Mouse (Mus musculus) forebrain, postnatal 0 days (tissue): ENCODE measurements at regions not wholly inside any gene's neighbourhood (a gene's known extent, or its start where the extent isn't known, plus 50 kb on each side); places are given as distances from the start of the nearest gene placed in this dataset.

ENCODE experiments used
- ATAC-seq: fragments of 200-750 bp; cut with Nextera tagmentation; 2 replicates; pipeline ENCODE4 v1.8.0; 2017; ENCODE audit warnings: mild to moderate bottlenecking, moderate library complexity
- DNase-seq: peaks from one replicate; pipeline ENCODE4 v3.0.0-alpha.2; 2015
- H3K27ac ChIP-seq: fragments of 300-500 bp; sonication (generic); 2 replicates; pipeline ENCODE4 v1.5.1; 2014; ENCODE audit warnings: low read depth, mild to moderate bottlenecking, antibody characterized with exemption, low read length, moderate library complexity, mixed read lengths
- H3K27me3 ChIP-seq: fragments of 300-500 bp; sonication (generic); 2 replicates; pipeline ENCODE4 v1.6.1; 2014; ENCODE audit warnings: mild to moderate bottlenecking, low read length, mixed read lengths; ENCODE audit not compliant: insufficient read depth
- H3K36me3 ChIP-seq: fragments of 300-500 bp; sonication (generic); 2 replicates; pipeline ENCODE4 v1.6.1; 2014; ENCODE audit warnings: mild to moderate bottlenecking, moderate library complexity; ENCODE audit not compliant: insufficient read depth
- H3K4me1 ChIP-seq: fragments of 300-500 bp; sonication (generic); 2 replicates; pipeline ENCODE4 v1.6.1; 2014; ENCODE audit warnings: antibody characterized with exemption; ENCODE audit not compliant: insufficient read depth
- H3K4me2 ChIP-seq: fragments of 300-500 bp; sonication (generic); 2 replicates; pipeline ENCODE4 v1.6.1; 2014; ENCODE audit warnings: low read depth, mild to moderate bottlenecking, moderate library complexity
- H3K4me3 ChIP-seq: fragments of 300-500 bp; sonication (generic); 2 replicates; pipeline ENCODE4 v1.5.1; 2014; ENCODE audit warnings: low read depth, low read length, mixed read lengths
- H3K9ac ChIP-seq: fragments of 300-500 bp; sonication (generic); 2 replicates; pipeline ENCODE4 v1.6.1; 2014; ENCODE audit warnings: mild to moderate bottlenecking
- H3K9me3 ChIP-seq: fragments of 300-500 bp; sonication (generic); 2 replicates; pipeline ENCODE4 v1.6.1; 2016; ENCODE audit warnings: low read length
- CTCF ChIP-seq: sonication (generic); IDR thresholded peaks from 2 replicates; pipeline ENCODE4 v1.5.1; 2016; ENCODE audit warnings: antibody characterized with exemption, control low read depth, low read depth
- WGBS: fragments of 180-500 bp; shearing (Covaris S2); extraction: QIAGEN DNeasy Blood & Tissue Kit; methylation state at CpG from one replicate; pipeline ENCODE4 v1.1.7; 2014; 5-methylcytosine and 5-hydroxymethylcytosine counted together

DNA sequence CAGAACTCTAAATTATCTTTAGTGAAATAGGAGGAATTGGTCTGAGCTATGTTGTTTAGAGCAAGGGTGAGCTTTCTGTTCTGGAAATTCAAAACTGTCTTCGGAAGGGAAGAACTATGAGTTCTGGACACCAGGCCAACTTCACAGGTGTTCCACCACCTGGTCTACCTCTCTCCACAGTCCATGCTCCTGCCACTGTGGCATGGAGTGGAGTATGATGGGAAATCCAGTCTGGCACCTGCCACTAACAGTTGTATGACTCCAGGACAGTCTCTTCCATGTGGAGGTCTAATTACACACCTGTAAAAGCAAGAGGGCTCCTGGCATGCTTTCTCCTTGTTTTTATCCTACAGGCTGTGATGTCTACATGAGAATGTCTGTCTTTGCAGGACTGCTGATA is 154.7 kb upstream of the 4931417E11Rik start:
- WGBS, result 96% methylated on average over 1 of the region's 1 CpGs
- DNase-seq, result no peak
- Histone ChIP-seq H3K27me3 (no peaks in the 10 kb centered on the region), H3K4me1 (no peaks in the 10 kb centered on the region; the same call in 1 of the 2 replicates), H3K36me3 (no peaks in the 10 kb centered on the region), H3K9ac (no peak overlapping the region), H3K4me3 (no peak overlapping the region), H3K4me2 (no peak overlapping the region), H3K9me3 (no peaks in the 10 kb centered on the region), H3K27ac (no peak overlapping the region)
- no peak for ATAC-seq
- no peak for TF ChIP-seq CTCF

DNA sequence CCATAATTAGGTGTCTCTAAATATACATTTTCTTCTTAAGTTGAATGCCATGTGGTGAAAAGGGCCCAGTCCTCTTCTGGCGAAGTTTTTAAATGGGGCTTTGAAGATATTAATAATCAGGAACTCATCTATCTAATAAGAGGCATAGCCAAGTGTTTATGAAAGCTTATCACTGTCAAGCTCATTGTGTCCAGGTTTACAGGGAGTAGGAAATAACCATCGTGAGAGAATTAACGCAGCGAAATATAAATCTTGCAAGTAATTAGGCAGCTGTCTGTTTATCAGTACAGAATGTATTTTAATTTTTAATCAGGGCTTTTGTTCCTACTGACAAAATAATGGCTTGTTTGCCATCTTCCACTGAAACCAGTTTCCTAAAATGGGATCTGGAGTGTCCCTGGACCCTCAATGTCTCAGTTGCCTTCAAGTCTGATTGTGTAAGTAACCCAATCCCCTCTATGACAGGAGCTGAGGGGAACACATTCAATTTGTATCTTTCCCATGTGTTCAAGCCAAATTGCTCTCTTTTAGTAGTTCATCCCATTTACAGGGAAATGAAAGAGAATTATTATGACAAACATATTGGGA is 152.5 kb upstream of the 4931417E11Rik start:
- Histone ChIP-seq H3K4me1 (no peaks in the 10 kb centered on the region; the same call in 1 of the 2 replicates), H3K27me3 (no peaks in the 10 kb centered on the region), H3K9me3 (no peaks in the 10 kb centered on the region), H3K4me3 (no peak overlapping the region), H3K36me3 (no peaks in the 10 kb centered on the region), H3K4me2 (no peak overlapping the region), H3K27ac (no peak overlapping the region), H3K9ac (no peak overlapping the region)
- DNase-seq (no peak), ATAC-seq (peak; percentile 40; the same call in 1 of the 2 replicates)
- no peak for TF ChIP-seq CTCF
- 46% methylated on average over 4 of the region's 4 CpGs for WGBS

DNA sequence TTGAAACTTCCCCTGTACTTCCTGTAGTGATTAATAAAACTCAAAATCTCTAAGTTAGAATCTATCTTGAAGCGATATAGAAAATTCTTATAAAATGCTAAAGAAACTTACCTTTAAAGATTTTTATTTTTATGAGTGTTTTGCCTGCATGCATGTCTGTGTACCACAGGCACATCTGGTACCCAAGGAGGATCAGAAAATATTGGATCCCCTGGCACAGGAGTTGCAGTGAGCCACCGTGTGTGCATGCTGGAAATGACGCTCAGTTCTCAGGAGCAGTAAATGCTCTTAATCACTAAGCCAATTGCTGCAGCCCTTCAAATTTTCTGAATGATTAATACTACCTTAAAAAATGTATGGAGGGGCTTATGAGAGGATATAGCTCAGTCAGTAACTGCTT is 142.8 kb upstream of the 4931417E11Rik start:
- DNase-seq (no peak), ATAC-seq (no peak)
- Histone ChIP-seq H3K27ac (no peak overlapping the region), H3K4me3 (no peak overlapping the region), H3K4me1 (no peaks in the 10 kb centered on the region), H3K9me3 (no peaks in the 10 kb centered on the region), H3K27me3 (no peaks in the 10 kb centered on the region), H3K4me2 (no peak overlapping the region), H3K9ac (no peak overlapping the region), H3K36me3 (no peaks in the 10 kb centered on the region)
- no peak for TF ChIP-seq CTCF
- 57% methylated on average over 3 of the region's 3 CpGs for WGBS

GRCm38 (mm10) chr6:73611839-73612238 is 142.4 kb upstream of the 4931417E11Rik start:
- WGBS, result 45% methylated on average over 6 of the region's 6 CpGs
- H3K9ac ChIP-seq, result no peak overlapping the region
- ATAC-seq, result no peak
- no peak for TF ChIP-seq CTCF
- no peaks in the 10 kb centered on the region for H3K4me1 ChIP-seq
- H3K9me3 ChIP-seq, result no peaks in the 10 kb centered on the region
- no peak overlapping the region for H3K4me3 ChIP-seq
- H3K27ac ChIP-seq, result no peak overlapping the region
- H3K4me2 ChIP-seq, result no peak overlapping the region
- H3K36me3 ChIP-seq, result no peaks in the 10 kb centered on the region
- no peak for DNase-seq
- H3K27me3 ChIP-seq, result no peaks in the 10 kb centered on the region

GRCm38 (mm10) chr6:73610048-73610624 is 140.7 kb upstream of the 4931417E11Rik start:
- Histone ChIP-seq H3K4me3 (no peak overlapping the region), H3K27ac (no peak overlapping the region), H3K4me2 (no peak overlapping the region), H3K4me1 (no peaks in the 10 kb centered on the region), H3K27me3 (no peaks in the 10 kb centered on the region), H3K36me3 (no peaks in the 10 kb centered on the region), H3K9me3 (no peaks in the 10 kb centered on the region), H3K9ac (no peak overlapping the region)
- ATAC-seq, result no peak
- WGBS, result 70% methylated on average over 2 of the region's 2 CpGs
- TF ChIP-seq CTCF, result no peak
- DNase-seq, result no peak

GRCm38 (mm10) chr6:73587686-73588085 is 118.2 kb upstream of the 4931417E11Rik start:
- ATAC-seq (no peak), DNase-seq (no peak)
- 77% methylated on average over 2 of the region's 2 CpGs for WGBS
- Histone ChIP-seq H3K4me3 (no peak overlapping the region), H3K9ac (no peak overlapping the region), H3K4me2 (no peak overlapping the region), H3K27ac (no peak overlapping the region), H3K36me3 (no peaks in the 10 kb centered on the region), H3K27me3 (no peaks in the 10 kb centered on the region), H3K4me1 (no peaks in the 10 kb centered on the region), H3K9me3 (no peaks in the 10 kb centered on the region)
- no peak for TF ChIP-seq CTCF

DNA sequence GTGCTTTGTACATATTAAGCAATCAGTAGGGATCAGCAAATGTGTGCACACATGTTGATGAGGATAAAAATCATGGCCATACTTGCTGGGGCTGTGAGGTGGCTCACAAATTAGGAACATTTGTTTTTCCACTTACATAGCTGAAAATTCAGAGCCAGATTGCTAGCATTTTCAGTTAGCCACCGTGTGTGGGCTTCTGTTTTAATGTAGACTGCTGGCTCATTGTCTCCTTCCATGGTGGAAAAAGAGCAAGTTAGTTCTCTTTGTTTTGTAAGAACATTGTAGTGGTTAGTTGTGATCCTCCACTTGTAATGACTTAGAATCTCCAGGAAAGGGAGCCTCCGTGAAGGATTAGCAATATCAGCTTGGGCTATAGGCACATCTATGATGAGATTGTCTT is 107.2 kb upstream of the 4931417E11Rik start:
- Histone ChIP-seq H3K9me3 (no peaks in the 10 kb centered on the region), H3K4me1 (no peaks in the 10 kb centered on the region), H3K27ac (no peak overlapping the region), H3K9ac (no peak overlapping the region), H3K4me3 (no peak overlapping the region), H3K27me3 (no peaks in the 10 kb centered on the region), H3K4me2 (no peak overlapping the region), H3K36me3 (no peaks in the 10 kb centered on the region)
- no peak for ATAC-seq
- TF ChIP-seq CTCF, result no peak
- 76% methylated on average over 2 of the region's 2 CpGs for WGBS
- DNase-seq, result no peak
